In genomic region chr10:80935698-80936097, GRCm38 (mm10) we compare ENCODE assay signal across 10 mouse cellular contexts. TPM values are rescaled to one million over a fixed set of nuclear protein-coding genes. Genes with fewer than 3 reads are reported as not detected.
DNase-seq lines count a peak whose midpoint lies in the region; ATAC-seq and TF ChIP-seq lines count a peak whose summit lies in the region.
"Had no signal": no experiment of that assay in that cellular context is flagged by ENCODE, and none has a peak within 500 bp of the region (broad histone marks: within the 10 kb centered on the region; RNA-seq: fewer than 3 reads in every experiment).

No protein-coding gene starts in this region.

- H3K4me2 ChIP-seq in heart, embryonic 14.5 days (ENCODE audit: low read length), result peak overlapping the region; percentile 82
- H3K4me2 ChIP-seq in hindbrain, embryonic 14.5 days (replicated peaks), result peak overlapping the region; percentile 39
- H3K4me2 ChIP-seq in midbrain, embryonic 15.5 days, result peak overlapping the region; percentile 47

- H3K36me3 ChIP-seq in heart, embryonic 14.5 days (ENCODE audit: control insufficient read depth, insufficient read depth, low read length), result no peaks in the 10 kb centered on the region; the same call in 1 of the 2 replicates
- no peaks in the 10 kb centered on the region for H3K36me3 ChIP-seq in hindbrain, embryonic 14.5 days (replicated peaks; ENCODE audit: control insufficient read depth, insufficient read depth)
- no peaks in the 10 kb centered on the region for H3K36me3 ChIP-seq in midbrain, embryonic 15.5 days (replicated peaks)

- H3K27me3 ChIP-seq in heart, embryonic 14.5 days (ENCODE audit: control insufficient read depth, insufficient read depth, low read length), result no peaks in the 10 kb centered on the region
- peaks cover 65% of the 10 kb centered on the region for H3K27me3 ChIP-seq in hindbrain, embryonic 14.5 days (ENCODE audit: control insufficient read depth, insufficient read depth, low read length)
- peaks cover 76% of the 10 kb centered on the region for H3K27me3 ChIP-seq in midbrain, embryonic 15.5 days (replicated peaks)

- peak overlapping the region; percentile 65 to 89 for H3K27ac ChIP-seq in heart, embryonic 14.5 days (replicated peaks in 1 of 2; ENCODE audit: control insufficient read depth in 1 of 2, insufficient read depth in 1 of 2, low read depth in 2 of 2, low read length in 2 of 2)
- H3K27ac ChIP-seq in bone marrow macrophage, adult 2 months (ENCODE audit: insufficient read depth, low read depth, low read length), result no peak overlapping the region
- H3K27ac ChIP-seq in hindbrain, embryonic 14.5 days, result peak overlapping the region; percentile 58; the same call in 1 of the 2 replicates
- H3K27ac ChIP-seq in midbrain, embryonic 15.5 days, result no peak overlapping the region; the same call in 1 of the 2 replicates

- no peaks in the 10 kb centered on the region for H3K9me3 ChIP-seq in heart, embryonic 14.5 days (ENCODE audit: control insufficient read depth, low read length)
- no peaks in the 10 kb centered on the region for H3K9me3 ChIP-seq in hindbrain, embryonic 14.5 days (ENCODE audit: control insufficient read depth, low read length)
- H3K9me3 ChIP-seq in midbrain, embryonic 15.5 days, result no peaks in the 10 kb centered on the region

- H3K4me1 ChIP-seq in heart, embryonic 14.5 days (ENCODE audit: control insufficient read depth in 2 of 2, insufficient read depth in 2 of 2, low read length in 2 of 2), result peaks cover 77 to 98% of the 10 kb centered on the region in 2 experiments
- H3K4me1 ChIP-seq in bone marrow macrophage, adult 2 months (ENCODE audit: control insufficient read depth, insufficient read depth, low read length), result peaks cover 30% of the 10 kb centered on the region
- peaks cover 79% of the 10 kb centered on the region for H3K4me1 ChIP-seq in hindbrain, embryonic 14.5 days (replicated peaks; ENCODE audit: control insufficient read depth, insufficient read depth, low read length)
- peaks cover 77% of the 10 kb centered on the region for H3K4me1 ChIP-seq in midbrain, embryonic 15.5 days

- peak; percentile 6; the same call in 1 of the 2 replicates for TF ChIP-seq CTCF in bone marrow macrophage, adult 2 months (IDR thresholded peaks at IDR 0.05; ENCODE audit: low read depth, low read length)

- ATAC-seq in heart, embryonic 14.5 days (ENCODE audit: insufficient number of reproducible peaks, insufficient read depth, low FRiP score, low read depth), result no peak
- ATAC-seq in hindbrain, embryonic 14.5 days (ENCODE audit: low FRiP score), result no peak
- no peak for ATAC-seq in midbrain, embryonic 15.5 days (replicated peaks)
- ATAC-seq in frontal cortex, adult (ENCODE audit: low TSS enrichment), result no peak

- peak overlapping the region; percentile 83 for H3K9ac ChIP-seq in heart, embryonic 14.5 days (ENCODE audit: low read length)
- peak overlapping the region; percentile 28; the same call in 1 of the 2 replicates for H3K9ac ChIP-seq in hindbrain, embryonic 14.5 days
- H3K9ac ChIP-seq in midbrain, embryonic 15.5 days, result no peak overlapping the region

- 15% methylated on average over 17 of the region's 17 CpGs for WGBS in heart, embryonic 14.5 days
- 4% methylated on average over 17 of the region's 17 CpGs for WGBS in hindbrain, embryonic 14.5 days
- 2% methylated on average over 17 of the region's 17 CpGs for WGBS in midbrain, embryonic 15.5 days

- intact Hi-C loops in heart, postnatal 14 days (cut with DNase I), result no loop called here

- H3K4me3 ChIP-seq in heart, embryonic 14.5 days (ENCODE audit: control insufficient read depth in 1 of 2, insufficient read depth in 1 of 2, low read depth in 1 of 2, low read length in 2 of 2), result peak overlapping the region; percentile 44 to 50
- H3K4me3 ChIP-seq in bone marrow macrophage, adult 2 months (ENCODE audit: insufficient read depth, low read length), result no peak overlapping the region
- H3K4me3 ChIP-seq in hindbrain, embryonic 14.5 days (replicated peaks; ENCODE audit: low read length), result peak overlapping the region; percentile 12
- H3K4me3 ChIP-seq in midbrain, embryonic 15.5 days, result no peak overlapping the region

- no peak for DNase-seq in heart, postnatal 14 days
- no peak for DNase-seq in hindbrain, embryonic 14.5 days (ENCODE audit: low spot score)
- DNase-seq in natural killer cell, adult 2 months (ENCODE audit: low spot score in 2 of 2), result no peak
- no peak for DNase-seq in gastrocnemius, postnatal 4 days (ENCODE audit: low spot score in 2 of 2)
- DNase-seq: kidney, postnatal 14 days; thymus, postnatal 25 days had no signal

- no peak for TF ChIP-seq POLR2A in bone marrow macrophage, adult 2 months (IDR thresholded peaks at IDR 0.05; ENCODE audit: borderline replicate concordance, low read depth, low read length)

RNA-seq across cellular contexts. Expression of gene Gadd45b, which starts 5.8 kb away (rescaled TPM):
- 34.5 and 39.8 TPM in 2 replicates for polyA plus RNA-seq in heart, embryonic 14.5 days (2014; fragmentation: Nextera tagmentation; extraction: Ambion mirVana)
- total RNA-seq in heart, postnatal 14 days (2021), result 10 to 100 TPM; 13.6 to 17.2 TPM
- polyA plus RNA-seq in bone marrow macrophage, adult 2 months (2012; ENCODE audit: insufficient read depth, insufficient read length, missing spikeins), result 15.8 and 20.9 TPM in 2 replicates
- polyA plus RNA-seq in hindbrain, embryonic 14.5 days (2014; fragmentation: Nextera tagmentation; extraction: Ambion mirVana), result 6.2 and 8.0 TPM in 2 replicates
- polyA plus RNA-seq in midbrain, embryonic 15.5 days (2015; fragmentation: Nextera tagmentation; extraction: Ambion mirVana), result 5.5 and 8.2 TPM in 2 replicates
- total RNA-seq in gastrocnemius, postnatal 4 days (2021), result 10 to 100 TPM; 13.5 to 16.3 TPM

RNA-seq across cellular contexts. Expression of gene Lmnb2, which starts 17.7 kb away (rescaled TPM):
- 7.3 and 8.1 TPM in 2 replicates for polyA plus RNA-seq in heart, embryonic 14.5 days (2014; fragmentation: Nextera tagmentation; extraction: Ambion mirVana)
- 1 to 10 TPM; 5.1 to 7.0 TPM for total RNA-seq in heart, postnatal 14 days (2021)
- polyA plus RNA-seq in bone marrow macrophage, adult 2 months (2012; ENCODE audit: insufficient read depth, insufficient read length, missing spikeins), result 18.9 and 19.5 TPM in 2 replicates
- 12.9 and 13.8 TPM in 2 replicates for polyA plus RNA-seq in hindbrain, embryonic 14.5 days (2014; fragmentation: Nextera tagmentation; extraction: Ambion mirVana)
- polyA plus RNA-seq in midbrain, embryonic 15.5 days (2015; fragmentation: Nextera tagmentation; extraction: Ambion mirVana), result 46.9 and 48.9 TPM in 2 replicates
- total RNA-seq in gastrocnemius, postnatal 4 days (2021), result 10 to 100 TPM; 46.8 to 50.5 TPM

RNA-seq across cellular contexts. Expression of gene Timm13, which starts 34.9 kb away (rescaled TPM):
- polyA plus RNA-seq in heart, embryonic 14.5 days (2014; fragmentation: Nextera tagmentation; extraction: Ambion mirVana), result 310 and 338 TPM in 2 replicates
- total RNA-seq in heart, postnatal 14 days (2021), result 100 to 1,000 TPM; 145 to 161 TPM
- polyA plus RNA-seq in bone marrow macrophage, adult 2 months (2012; ENCODE audit: insufficient read depth, insufficient read length, missing spikeins), result 76.6 and 101 TPM in 2 replicates
- 311 and 351 TPM in 2 replicates for polyA plus RNA-seq in hindbrain, embryonic 14.5 days (2014; fragmentation: Nextera tagmentation; extraction: Ambion mirVana)
- 318 and 330 TPM in 2 replicates for polyA plus RNA-seq in midbrain, embryonic 15.5 days (2015; fragmentation: Nextera tagmentation; extraction: Ambion mirVana)
- total RNA-seq in gastrocnemius, postnatal 4 days (2021), result 100 to 1,000 TPM; 120 to 134 TPM

Comparison
In these comparisons a context has a peak if more than half of its experiments do, and no peak if none do; other contexts are left out.
1. H3K27ac ChIP-seq: peak in heart, embryonic 14.5 days (2 of 2) and hindbrain, embryonic 14.5 days (single experiment); none in bone marrow macrophage, adult 2 months (single experiment) and midbrain, embryonic 15.5 days (single experiment).
2. H3K4me3 ChIP-seq: peak in heart, embryonic 14.5 days (2 of 2) and hindbrain, embryonic 14.5 days (single experiment); none in bone marrow macrophage, adult 2 months (single experiment) and midbrain, embryonic 15.5 days (single experiment).
3. Peak in every context shown above with its lines, with median percentiles within 50 percentile points of each other: H3K4me2 ChIP-seq.